Mouse (Mus musculus): Measurements from ENCODE around the gene Ift81. TPM values are rescaled to one million over a fixed set of nuclear protein-coding genes. Genes with fewer than 3 reads are reported as not detected.
"Not testable (repeated sequence)": the region's sequence is repeated elsewhere in the genome, so short reads cannot be mapped to it uniquely, and the experiment has no call there.

The Ift81 gene
- not detected in 2 replicates for polyA plus RNA-seq (2012; ENCODE audit: insufficient read depth, insufficient read length, low replicate concordance, missing spikeins)

DNA sequence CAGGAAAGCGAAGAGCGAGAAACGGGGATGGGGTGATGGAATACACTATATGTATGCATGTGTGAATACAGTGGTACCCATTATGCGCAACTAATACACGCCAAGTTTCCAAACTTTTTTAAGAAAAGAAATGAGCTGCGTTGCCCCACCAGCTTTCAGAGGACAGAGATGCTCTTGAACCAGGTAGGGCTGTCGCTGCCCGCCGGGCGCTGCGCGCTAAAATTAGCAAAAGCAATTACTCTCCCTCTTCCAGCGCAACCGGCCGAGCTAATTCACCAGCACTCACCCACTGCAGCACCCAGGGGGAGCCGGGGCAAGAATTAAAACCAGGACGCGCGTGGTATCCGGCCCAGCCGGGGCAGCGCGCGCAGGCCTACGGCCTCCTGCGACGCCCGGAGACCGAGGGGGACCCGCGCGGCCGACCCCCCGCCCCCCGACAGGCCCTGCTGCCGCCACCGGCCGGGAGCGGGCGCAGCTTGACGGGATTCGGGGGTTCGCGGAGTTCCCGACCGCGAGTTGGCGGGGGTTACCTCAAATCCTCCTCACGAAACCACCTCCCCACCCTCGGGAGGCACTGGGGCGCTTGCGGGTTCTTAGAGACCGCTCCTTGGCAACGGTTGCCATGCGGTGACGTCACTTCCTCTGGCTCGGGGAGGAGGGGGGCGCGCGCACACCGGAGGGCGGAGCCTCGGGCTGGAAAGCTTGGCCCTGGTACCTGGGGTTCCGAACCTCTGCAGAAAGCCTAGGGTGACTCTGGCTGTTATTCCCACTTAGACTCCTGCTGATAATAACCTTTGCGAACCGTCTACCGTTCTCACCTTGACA is at the start of gene Ift81:
TSS of gene Ift81 (minus strand) at position 611 of the 825 bp plus-strand sequence.
- TF ChIP-seq CTCF (IDR thresholded peaks at IDR 0.05; ENCODE audit: insufficient read depth, low read depth, low read length), result no peak
- peak; percentile 63; the same call in 1 of the 2 replicates for TF ChIP-seq POLR2A (IDR thresholded peaks at IDR 0.05; ENCODE audit: insufficient read depth, low read depth, low read length)

DNA sequence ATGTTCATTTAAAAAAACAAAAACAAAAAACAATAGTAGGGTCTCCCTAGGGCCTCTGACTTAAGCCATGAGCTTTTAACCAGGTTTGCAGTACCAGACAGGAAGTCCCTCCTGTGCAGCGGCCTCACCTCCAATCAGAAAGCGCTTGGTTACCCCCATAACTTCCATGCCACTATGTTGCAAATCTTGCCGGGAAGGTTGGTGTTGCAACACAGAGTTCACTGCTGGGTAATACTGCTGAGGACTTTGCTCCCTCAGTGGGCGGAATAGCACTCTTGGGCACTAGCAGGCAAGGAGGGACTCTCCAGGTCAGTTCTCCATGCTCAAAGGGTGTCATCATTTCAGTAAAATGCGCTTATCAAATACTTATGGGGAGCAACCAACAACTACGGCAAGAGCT is 48.2 kb upstream of the Ift81 start:
- Histone ChIP-seq H3K4me3 (ENCODE audit: insufficient read depth, low read depth, low read length) (no peak overlapping the region), H3K4me1 (ENCODE audit: control insufficient read depth, insufficient read depth, low read length) (no peaks in the 10 kb centered on the region), H3K27ac (ENCODE audit: insufficient read depth, low read depth, low read length) (no peak overlapping the region)
- WGBS, result 98% methylated on average over 6 of the region's 6 CpGs
- no peak for TF ChIP-seq POLR2A (IDR thresholded peaks at IDR 0.05; ENCODE audit: insufficient read depth, low read depth, low read length)
- TF ChIP-seq CTCF (IDR thresholded peaks at IDR 0.05; ENCODE audit: insufficient read depth, low read depth, low read length), result no peak

More for the DNA sequence above, at the start of gene Ift81:
- Histone ChIP-seq H3K4me1 (ENCODE audit: control insufficient read depth, insufficient read depth, low read length) (peaks cover 5% of the 10 kb centered on the region; the same call in 1 of the 2 replicates), H3K4me3 (ENCODE audit: insufficient read depth, low read depth, low read length) (peak within 1 kb of the TSS; percentile 90), H3K27ac (ENCODE audit: insufficient read depth, low read depth, low read length) (peak within 1 kb of the TSS; percentile 89)
- 1% methylated on average over 67 of the region's 67 CpGs for WGBS

DNA sequence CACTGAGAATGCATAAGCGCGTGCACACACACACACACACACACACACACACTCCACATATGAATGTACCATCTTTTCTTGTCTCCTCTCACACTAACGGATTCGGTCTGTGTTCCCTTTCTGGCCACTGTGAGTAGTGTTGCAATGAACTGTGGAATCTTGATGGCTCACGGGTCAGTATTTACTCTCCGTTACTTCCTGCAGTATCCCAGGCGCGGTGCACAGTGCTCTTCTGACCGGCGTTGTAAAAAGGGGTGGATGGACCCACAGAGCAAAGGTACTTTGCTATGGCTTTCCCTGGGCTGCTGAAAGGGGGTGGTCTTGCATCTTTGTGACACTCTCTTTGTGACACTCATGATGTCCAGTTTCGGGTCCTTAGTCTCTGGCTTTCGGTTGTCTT is 42.5 kb upstream of the Ift81 start:
- no peak for TF ChIP-seq POLR2A (IDR thresholded peaks at IDR 0.05; ENCODE audit: insufficient read depth, low read depth, low read length)
- TF ChIP-seq CTCF (IDR thresholded peaks at IDR 0.05; ENCODE audit: insufficient read depth, low read depth, low read length), result no peak
- WGBS, result 95% methylated on average over 12 of the region's 12 CpGs
- no peak overlapping the region for H3K27ac ChIP-seq (ENCODE audit: insufficient read depth, low read depth, low read length)
- H3K4me3 ChIP-seq (ENCODE audit: insufficient read depth, low read depth, low read length), result no peak overlapping the region
- peaks cover 19% of the 10 kb centered on the region for H3K4me1 ChIP-seq (ENCODE audit: control insufficient read depth, insufficient read depth, low read length)

DNA sequence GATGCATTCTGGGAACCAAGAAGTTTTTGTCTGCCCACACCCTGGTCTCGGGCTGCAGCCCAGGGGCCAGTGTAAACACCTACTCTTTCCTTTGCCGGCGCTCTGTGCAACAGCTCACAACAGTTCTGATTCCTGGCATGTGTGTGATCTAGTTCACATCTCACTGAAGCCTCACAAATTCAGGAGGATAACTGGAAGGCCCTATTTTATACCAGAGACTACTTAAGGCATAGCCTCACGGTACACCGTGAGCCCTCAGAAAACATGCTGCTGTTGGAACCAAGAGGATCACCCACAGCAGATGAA is 39.9 kb upstream of the Ift81 start:
- WGBS, result 66% methylated on average over 5 of the region's 5 CpGs
- TF ChIP-seq CTCF (IDR thresholded peaks at IDR 0.05; ENCODE audit: insufficient read depth, low read depth, low read length), result no peak
- no peak for TF ChIP-seq POLR2A (IDR thresholded peaks at IDR 0.05; ENCODE audit: insufficient read depth, low read depth, low read length)
- Histone ChIP-seq H3K4me3 (ENCODE audit: insufficient read depth, low read depth, low read length) (no peak overlapping the region), H3K27ac (ENCODE audit: insufficient read depth, low read depth, low read length) (no peak overlapping the region), H3K4me1 (ENCODE audit: control insufficient read depth, insufficient read depth, low read length) (peaks cover 29% of the 10 kb centered on the region)

DNA sequence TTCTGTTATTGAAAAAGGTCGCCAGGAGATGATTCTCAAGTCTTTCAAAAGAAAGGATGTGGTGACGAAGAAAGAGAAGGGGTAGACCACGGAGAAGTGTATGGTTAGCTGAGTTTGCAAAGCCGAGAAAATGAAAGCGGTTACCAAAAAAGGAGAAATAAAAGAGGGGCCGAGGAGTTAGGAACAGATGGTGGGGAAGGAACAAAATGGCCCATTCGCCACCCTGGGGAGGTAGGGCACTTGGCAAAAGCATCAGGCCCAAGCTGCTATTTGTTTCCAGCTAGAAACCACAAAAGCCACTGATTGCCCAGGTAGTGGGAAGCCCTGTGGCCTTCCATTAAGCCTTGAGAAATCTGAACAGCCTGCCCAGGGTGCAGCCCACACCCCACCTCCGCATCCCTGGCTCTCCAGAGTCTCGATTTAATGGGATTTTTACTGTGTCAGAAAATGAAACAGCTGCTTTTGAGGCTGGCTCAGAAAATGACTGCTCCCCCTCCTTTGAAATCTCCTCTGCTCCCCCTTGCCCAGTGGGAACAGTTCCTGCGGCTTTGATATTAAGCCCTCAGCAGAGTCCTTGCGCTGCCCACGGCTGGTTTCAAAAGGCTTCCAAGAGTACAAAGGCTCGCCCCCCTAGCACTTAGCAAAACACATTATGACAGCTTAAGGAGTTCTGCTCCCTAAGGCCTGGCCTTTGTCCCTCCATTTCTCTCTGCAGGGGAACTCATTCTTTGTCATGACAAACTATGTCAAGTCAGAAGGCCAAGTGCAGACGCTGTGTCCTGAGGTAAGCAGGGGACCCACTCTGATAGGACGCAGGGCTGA is 39.3 kb upstream of the Ift81 start:
- Histone ChIP-seq H3K27ac (ENCODE audit: insufficient read depth, low read depth, low read length) (peak overlapping the region; percentile 5), H3K4me1 (ENCODE audit: control insufficient read depth, insufficient read depth, low read length) (peaks cover 32% of the 10 kb centered on the region), H3K4me3 (ENCODE audit: insufficient read depth, low read depth, low read length) (no peak overlapping the region)
- WGBS, result 37% methylated on average over 15 of the region's 15 CpGs
- no peak for TF ChIP-seq POLR2A (IDR thresholded peaks at IDR 0.05; ENCODE audit: insufficient read depth, low read depth, low read length)
- TF ChIP-seq CTCF (IDR thresholded peaks at IDR 0.05; ENCODE audit: insufficient read depth, low read depth, low read length), result no peak

DNA sequence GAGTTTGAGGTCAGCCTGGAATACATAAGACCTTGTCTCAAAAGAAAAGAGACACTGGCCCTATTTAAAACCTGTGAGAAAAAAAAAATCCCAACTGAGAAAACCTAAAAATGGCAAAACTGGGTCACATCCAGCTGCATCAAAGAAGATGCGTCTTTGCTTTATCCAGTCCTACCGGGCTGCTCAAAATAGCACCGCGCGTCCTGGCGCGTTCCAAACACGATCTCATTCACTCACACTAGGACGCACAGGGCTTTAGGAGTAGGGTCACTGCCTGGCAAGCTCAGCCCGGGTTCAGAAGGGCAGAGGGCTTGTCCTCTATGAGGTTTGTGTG is 38.8 kb upstream of the Ift81 start:
- whole genome bisulfite sequencing, result 18% methylated on average over 10 of the region's 10 CpGs
- no peak for TF ChIP-seq POLR2A (IDR thresholded peaks at IDR 0.05; ENCODE audit: insufficient read depth, low read depth, low read length)
- no peak for TF ChIP-seq CTCF (IDR thresholded peaks at IDR 0.05; ENCODE audit: insufficient read depth, low read depth, low read length)
- Histone ChIP-seq H3K4me3 (ENCODE audit: insufficient read depth, low read depth, low read length) (no peak overlapping the region), H3K4me1 (ENCODE audit: control insufficient read depth, insufficient read depth, low read length) (peaks cover 38% of the 10 kb centered on the region), H3K27ac (ENCODE audit: insufficient read depth, low read depth, low read length) (peak overlapping the region; percentile 63)

- H3K27ac ChIP-seq (ENCODE audit: insufficient read depth, low read depth, low read length), result peak overlapping the region; percentile 63
- WGBS, result 80% methylated on average over 7 of the region's 7 CpGs
- H3K4me1 ChIP-seq (ENCODE audit: control insufficient read depth, insufficient read depth, low read length), result peaks cover 41% of the 10 kb centered on the region
- H3K4me3 ChIP-seq (ENCODE audit: insufficient read depth, low read depth, low read length), result no peak overlapping the region
- TF ChIP-seq CTCF (IDR thresholded peaks at IDR 0.05; ENCODE audit: insufficient read depth, low read depth, low read length) (no peak), POLR2A (IDR thresholded peaks at IDR 0.05; ENCODE audit: insufficient read depth, low read depth, low read length) (no peak)
Measured at GRCm38 (mm10) chr5:122652506-122652905, 38.2 kb upstream of the Ift81 start.

DNA sequence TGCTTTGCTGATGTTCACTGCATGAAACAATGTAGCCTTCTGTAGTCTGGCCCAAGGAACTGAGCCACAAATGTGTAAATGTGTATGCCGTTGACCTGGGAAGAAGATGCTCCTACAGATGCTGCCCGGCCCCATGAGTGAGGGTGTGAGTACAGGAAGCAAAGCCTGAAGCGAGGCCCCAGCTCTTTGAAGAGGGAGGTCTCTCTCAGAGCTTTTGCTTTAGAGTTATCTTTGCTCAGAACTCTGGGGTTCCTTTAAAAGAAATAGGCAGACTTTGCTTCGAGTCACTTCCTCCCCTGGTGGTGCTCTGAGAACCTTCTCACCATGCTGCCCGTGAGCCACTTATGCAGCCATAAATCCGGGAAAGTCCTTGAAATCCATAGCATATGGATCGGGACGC is 35.8 kb upstream of the Ift81 start:
- Histone ChIP-seq H3K27ac (ENCODE audit: insufficient read depth, low read depth, low read length) (peak overlapping the region; percentile 43; the same call in 1 of the 2 replicates), H3K4me1 (ENCODE audit: control insufficient read depth, insufficient read depth, low read length) (peaks cover 55% of the 10 kb centered on the region), H3K4me3 (ENCODE audit: insufficient read depth, low read depth, low read length) (no peak overlapping the region)
- WGBS, result 86% methylated on average over 8 of the region's 8 CpGs
- TF ChIP-seq POLR2A (IDR thresholded peaks at IDR 0.05; ENCODE audit: insufficient read depth, low read depth, low read length) (no peak), CTCF (IDR thresholded peaks at IDR 0.05; ENCODE audit: insufficient read depth, low read depth, low read length) (no peak)

GRCm38 (mm10) chr5:122649264-122649663 is 34.9 kb upstream of the Ift81 start:
- Histone ChIP-seq H3K4me1 (ENCODE audit: control insufficient read depth, insufficient read depth, low read length) (peaks cover 56% of the 10 kb centered on the region), H3K4me3 (ENCODE audit: insufficient read depth, low read depth, low read length) (no peak overlapping the region), H3K27ac (ENCODE audit: insufficient read depth, low read depth, low read length) (no peak overlapping the region)
- TF ChIP-seq CTCF (IDR thresholded peaks at IDR 0.05; ENCODE audit: insufficient read depth, low read depth, low read length) (no peak), POLR2A (IDR thresholded peaks at IDR 0.05; ENCODE audit: insufficient read depth, low read depth, low read length) (no peak)
- WGBS, result 32% methylated on average over 8 of the region's 8 CpGs

DNA sequence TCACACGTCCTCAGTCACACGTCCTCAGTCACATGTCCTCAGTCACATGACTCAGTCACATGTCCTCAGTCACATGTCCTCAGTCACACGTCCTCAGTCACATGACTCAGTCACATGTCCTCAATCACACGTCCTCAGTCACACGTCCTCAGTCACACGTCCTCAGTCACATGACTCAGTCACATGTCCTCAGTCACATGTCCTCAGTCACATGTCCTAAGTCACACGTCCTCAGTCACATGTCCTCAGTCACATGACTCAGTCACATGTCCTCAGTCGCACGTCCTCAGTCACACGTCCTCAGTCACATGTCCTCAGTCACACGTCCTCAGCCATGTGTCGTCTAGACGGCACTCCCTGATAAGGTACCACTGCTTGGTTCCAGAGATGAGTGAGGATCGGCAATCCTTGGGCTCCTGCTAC is 33.6 kb upstream of the Ift81 start:
- peaks cover 56% of the 10 kb centered on the region for H3K4me1 ChIP-seq (ENCODE audit: control insufficient read depth, insufficient read depth, low read length)
- WGBS, result 96% methylated on average over 14 of the region's 14 CpGs
- not testable (repeated sequence) for H3K4me3 ChIP-seq (ENCODE audit: insufficient read depth, low read depth, low read length); H3K27ac ChIP-seq (ENCODE audit: insufficient read depth, low read depth, low read length)

Data from olfactory bulb, adult 2 months (tissue).